Mouse (Mus musculus): ENCODE results near the gene Zfp593. TPM values are rescaled to one million over a fixed set of nuclear protein-coding genes. Genes with fewer than 3 reads are reported as not detected.

The Zfp593 gene
- 15.0 and 15.8 TPM in 2 replicates for polyA plus RNA-seq (2015; fragmentation: Nextera tagmentation; extraction: Ambion mirVana)

DNA sequence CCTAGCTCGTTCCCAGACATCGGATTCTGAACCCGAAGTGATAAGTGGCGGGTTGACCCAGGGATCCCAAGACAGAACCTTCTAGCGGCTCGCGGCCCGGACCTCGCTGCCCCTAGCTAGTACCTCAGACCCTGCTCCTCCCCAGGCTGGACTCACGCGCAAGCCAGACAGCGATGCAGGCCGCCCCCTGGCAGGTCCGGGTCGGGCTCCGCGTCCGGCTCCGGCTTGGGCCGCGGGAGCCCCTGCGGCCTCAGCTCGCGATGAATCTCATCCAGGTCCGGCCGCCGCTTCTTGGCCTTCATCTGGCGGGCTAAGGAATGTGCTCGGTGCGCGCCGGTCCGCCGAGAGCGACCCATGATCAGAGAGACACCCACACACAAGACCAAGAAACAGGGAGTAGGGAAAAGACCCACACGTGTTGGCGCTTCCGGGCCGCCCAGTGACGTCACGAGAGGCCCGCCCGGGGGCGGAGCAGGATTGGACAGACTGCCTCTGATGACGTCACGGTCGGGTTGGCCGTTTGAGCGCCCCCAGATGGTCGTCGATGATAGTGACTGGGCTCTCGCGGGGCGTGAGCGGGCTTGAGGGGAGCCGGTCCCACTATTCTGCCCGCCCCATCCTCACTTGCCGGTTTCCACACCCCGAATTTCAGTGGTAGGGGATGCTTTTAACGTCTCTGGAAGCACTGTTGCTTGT, at the start of gene Zfp593:
TSS of gene Zfp593 (minus strand) at position 445 of the 696 bp plus-strand sequence.
- no peak within 1 kb of the TSS for H3K27ac ChIP-seq (ENCODE audit: low read length)
- H3K9ac ChIP-seq (replicated peaks; ENCODE audit: low read length), result peak within 1 kb of the TSS; percentile 81
- no peaks in the 10 kb centered on the region for H3K9me3 ChIP-seq (ENCODE audit: low read length)
- WGBS, result under 1% methylated on average over 60 of the region's 60 CpGs
- H3K36me3 ChIP-seq (ENCODE audit: insufficient read depth, low read length), result 0 out of 2 replicates have a peak, but pooled peaks cover 5% of the 10 kb centered on the region
- ATAC-seq (ENCODE audit: low FRiP score, low TSS enrichment), result peak; percentile 72
- peaks cover 27% of the 10 kb centered on the region for H3K4me1 ChIP-seq (ENCODE audit: insufficient read depth, low read length)
- H3K4me2 ChIP-seq (replicated peaks; ENCODE audit: low read depth, low read length), result peak within 1 kb of the TSS; percentile 95
- H3K27me3 ChIP-seq (ENCODE audit: insufficient read depth, low read length), result peaks cover 28% of the 10 kb centered on the region
- peak within 1 kb of the TSS; percentile 79 for H3K4me3 ChIP-seq (ENCODE audit: low read length)

DNA sequence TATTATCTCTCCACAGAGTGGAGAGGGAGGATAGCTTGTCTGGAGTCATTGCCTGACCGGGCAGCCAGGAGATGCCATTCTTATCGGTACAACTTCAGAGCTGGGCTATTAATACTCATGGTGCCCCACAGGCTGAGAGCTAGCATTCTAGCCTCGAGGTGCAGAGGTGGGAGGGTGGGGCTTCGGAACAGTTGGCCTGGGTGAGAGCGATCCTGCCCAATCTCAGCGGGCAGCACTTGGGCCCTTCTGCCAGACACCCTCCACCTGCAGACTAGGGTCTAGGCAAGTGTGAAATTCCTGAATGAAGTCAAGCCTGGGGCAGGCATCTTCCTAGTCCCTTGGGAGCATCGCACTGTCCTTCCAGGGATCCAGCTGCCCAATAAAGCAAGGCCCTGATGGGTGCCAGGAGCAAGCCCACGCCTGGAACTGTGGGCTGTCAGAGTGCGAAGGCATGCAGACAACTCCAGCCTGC, 48.3 kb upstream of the Zfp593 start:
- Histone ChIP-seq H3K4me2 (replicated peaks; ENCODE audit: low read depth, low read length) (no peak overlapping the region), H3K36me3 (ENCODE audit: insufficient read depth, low read length) (no peaks in the 10 kb centered on the region), H3K27me3 (ENCODE audit: insufficient read depth, low read length) (peaks cover 6% of the 10 kb centered on the region; the same call in 1 of the 2 replicates), H3K27ac (ENCODE audit: low read length) (no peak overlapping the region), H3K9ac (replicated peaks; ENCODE audit: low read length) (no peak overlapping the region), H3K9me3 (ENCODE audit: low read length) (peaks cover 3% of the 10 kb centered on the region; the same call in 1 of the 2 replicates), H3K4me3 (ENCODE audit: low read length) (no peak overlapping the region), H3K4me1 (ENCODE audit: insufficient read depth, low read length) (peaks cover 7% of the 10 kb centered on the region)
- 59% methylated on average over 9 of the region's 9 CpGs for WGBS
- ATAC-seq (ENCODE audit: low FRiP score, low TSS enrichment), result no peak

DNA sequence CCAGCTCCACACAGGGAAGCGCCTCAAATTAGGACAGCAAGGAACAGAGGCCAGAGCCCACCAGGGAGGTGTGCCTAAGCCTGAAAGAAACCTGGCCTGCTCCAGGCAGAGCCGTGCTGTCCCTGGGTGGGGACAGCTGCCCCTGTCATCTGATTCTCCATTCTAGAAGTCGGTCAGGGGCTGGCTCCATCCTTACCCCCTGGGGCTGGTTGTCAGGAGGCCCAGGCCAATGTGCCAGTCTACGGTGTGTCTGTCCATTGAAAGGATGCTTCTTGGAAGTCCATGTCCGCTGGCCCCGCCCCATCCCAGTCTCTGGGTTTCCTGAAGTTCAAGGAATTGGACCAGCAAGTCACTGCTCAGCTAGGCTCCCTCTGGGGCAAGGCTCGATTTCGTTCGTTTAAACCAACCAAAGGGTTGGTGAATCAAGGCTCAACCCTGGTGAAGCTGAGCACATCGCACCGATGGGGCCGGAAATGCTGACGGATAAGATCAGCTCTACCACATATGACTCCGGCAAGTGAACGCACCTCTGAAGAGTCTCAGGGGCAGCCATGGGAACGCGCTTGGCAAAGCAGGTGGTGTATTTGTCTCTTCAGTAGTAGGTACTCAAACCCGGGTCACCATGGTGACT, 47.8 kb upstream of the Zfp593 start:
- H3K4me3 ChIP-seq (ENCODE audit: low read length), result no peak overlapping the region
- WGBS, result 67% methylated on average over 18 of the region's 18 CpGs
- no peak for ATAC-seq (ENCODE audit: low FRiP score, low TSS enrichment)
- H3K4me1 ChIP-seq (ENCODE audit: insufficient read depth, low read length), result peaks cover 12% of the 10 kb centered on the region
- no peaks in the 10 kb centered on the region for H3K36me3 ChIP-seq (ENCODE audit: insufficient read depth, low read length)
- H3K9me3 ChIP-seq (ENCODE audit: low read length), result peaks cover 3% of the 10 kb centered on the region; the same call in 1 of the 2 replicates
- no peak overlapping the region for H3K27ac ChIP-seq (ENCODE audit: low read length)
- H3K9ac ChIP-seq (replicated peaks; ENCODE audit: low read length), result no peak overlapping the region
- no peak overlapping the region for H3K4me2 ChIP-seq (replicated peaks; ENCODE audit: low read depth, low read length)
- peaks cover 6% of the 10 kb centered on the region; the same call in 1 of the 2 replicates for H3K27me3 ChIP-seq (ENCODE audit: insufficient read depth, low read length)

DNA sequence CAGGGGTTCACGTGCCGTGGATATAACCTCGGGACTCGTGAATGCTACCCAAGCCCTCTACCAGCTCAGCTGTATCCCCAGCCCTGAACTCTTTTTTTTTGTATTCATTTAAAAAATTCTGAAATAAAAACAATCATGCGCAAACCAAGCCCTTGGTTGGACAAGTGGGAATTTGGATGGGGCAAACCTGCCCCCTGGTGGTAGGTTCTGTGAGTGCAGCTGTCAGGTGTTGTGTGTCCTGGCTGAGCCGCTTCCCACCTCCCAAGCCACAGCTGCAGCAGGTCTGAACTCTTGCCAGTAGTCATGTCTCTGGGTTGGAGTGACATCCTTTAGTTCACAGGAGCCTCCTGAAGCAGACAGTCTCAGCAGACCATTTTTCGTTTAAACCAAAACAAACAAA, 46.7 kb upstream of the Zfp593 start:
- Histone ChIP-seq H3K4me3 (ENCODE audit: low read length) (no peak overlapping the region), H3K4me1 (ENCODE audit: insufficient read depth, low read length) (peaks cover 14% of the 10 kb centered on the region), H3K27ac (ENCODE audit: low read length) (no peak overlapping the region), H3K9ac (replicated peaks; ENCODE audit: low read length) (no peak overlapping the region), H3K9me3 (ENCODE audit: low read length) (peaks cover 3% of the 10 kb centered on the region; the same call in 1 of the 2 replicates), H3K36me3 (ENCODE audit: insufficient read depth, low read length) (no peaks in the 10 kb centered on the region), H3K4me2 (replicated peaks; ENCODE audit: low read depth, low read length) (no peak overlapping the region), H3K27me3 (ENCODE audit: insufficient read depth, low read length) (peaks cover 6% of the 10 kb centered on the region; the same call in 1 of the 2 replicates)
- 19% methylated on average over 7 of the region's 7 CpGs for WGBS
- ATAC-seq (ENCODE audit: low FRiP score, low TSS enrichment), result no peak

DNA sequence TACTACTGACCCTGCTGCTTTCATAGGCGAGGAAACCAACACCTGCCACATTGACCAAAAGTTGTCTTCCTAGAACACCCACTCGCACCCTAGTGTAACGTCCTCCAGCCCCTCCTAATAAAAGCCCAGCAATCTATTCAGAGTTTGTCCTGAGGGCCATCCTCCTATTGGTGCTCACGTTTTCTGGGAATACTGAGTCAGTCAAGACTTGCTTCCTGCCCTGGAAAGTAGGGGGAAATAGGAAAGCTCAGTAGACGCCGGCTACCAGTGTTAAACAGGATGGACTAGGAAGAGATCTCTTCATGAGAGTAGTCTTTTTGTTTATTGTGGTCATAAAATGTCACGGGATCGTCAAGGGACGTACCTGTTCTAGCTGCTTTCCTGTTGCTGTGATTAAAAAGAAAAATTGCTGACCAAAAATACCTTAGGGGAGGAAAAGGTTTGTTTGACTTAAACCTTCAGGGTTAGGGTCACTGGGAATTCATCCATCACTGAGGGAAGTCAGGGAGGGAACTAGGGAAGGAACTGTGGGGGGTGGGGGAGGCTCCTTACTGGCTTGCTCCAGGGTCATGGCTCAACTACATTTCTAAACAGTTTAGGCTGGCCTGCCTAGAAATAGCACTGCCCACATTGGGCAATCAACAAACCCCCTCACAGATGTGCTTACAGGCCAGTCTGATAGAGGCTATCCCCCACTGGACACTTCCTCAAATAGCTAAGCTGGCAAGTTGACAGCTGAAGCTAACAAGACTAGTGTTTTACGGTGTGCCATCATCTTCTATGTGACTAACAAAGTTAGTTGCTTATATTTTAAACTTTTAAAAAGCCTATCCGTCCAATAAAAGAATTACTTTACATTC, 43.2 kb upstream of the Zfp593 start:
- WGBS, result 13% methylated on average over 11 of the region's 11 CpGs

DNA sequence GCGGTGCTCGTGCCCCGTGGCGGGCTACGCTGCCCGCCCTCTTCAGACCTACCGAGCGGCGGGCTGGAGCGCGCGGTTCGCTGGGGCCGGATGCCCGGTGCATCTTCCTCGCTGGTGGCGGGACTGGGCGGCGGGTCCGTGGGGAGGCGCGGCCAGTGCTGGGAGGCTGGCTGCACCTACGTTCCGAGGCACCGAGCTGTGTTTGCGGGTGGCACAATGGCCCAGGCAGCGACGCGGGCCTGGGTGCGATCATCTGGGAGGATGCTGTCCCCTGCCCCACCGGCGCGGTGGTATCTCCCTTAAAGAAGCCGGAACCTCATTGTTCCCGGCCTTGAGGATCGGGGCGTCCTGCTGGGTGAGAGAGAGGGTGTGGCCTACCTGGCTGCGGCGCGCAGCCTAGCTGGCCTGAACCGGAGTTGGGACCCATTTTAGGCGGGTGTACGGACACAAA, 42.2 kb upstream of the Zfp593 start, which contains the start of gene Pdik1l:
TSS of gene Pdik1l (minus strand) at position 321 of the 451 bp plus-strand sequence.
- H3K27me3 ChIP-seq (ENCODE audit: insufficient read depth, low read length), result peaks cover 3% of the 10 kb centered on the region; the same call in 1 of the 2 replicates
- peaks cover 22% of the 10 kb centered on the region for H3K4me1 ChIP-seq (ENCODE audit: insufficient read depth, low read length)
- no peaks in the 10 kb centered on the region for H3K9me3 ChIP-seq (ENCODE audit: low read length)
- H3K4me3 ChIP-seq (ENCODE audit: low read length), result peak within 1 kb of the TSS; percentile 72
- H3K4me2 ChIP-seq (replicated peaks; ENCODE audit: low read depth, low read length), result peak within 1 kb of the TSS; percentile 70
- peaks cover 13% of the 10 kb centered on the region; the same call in 1 of the 2 replicates for H3K36me3 ChIP-seq (ENCODE audit: insufficient read depth, low read length)
- peak; percentile 89 for ATAC-seq (ENCODE audit: low FRiP score, low TSS enrichment)
- peak within 1 kb of the TSS; percentile 97 for H3K27ac ChIP-seq (ENCODE audit: low read length)
- WGBS, result under 1% methylated on average over 43 of the region's 43 CpGs
- peak within 1 kb of the TSS; percentile 81 for H3K9ac ChIP-seq (replicated peaks; ENCODE audit: low read length)

More for the DNA sequence above, 43.2 kb upstream of the Zfp593 start:
- no peaks in the 10 kb centered on the region for H3K9me3 ChIP-seq (ENCODE audit: low read length)
- H3K27me3 ChIP-seq (ENCODE audit: insufficient read depth, low read length), result peaks cover 6% of the 10 kb centered on the region; the same call in 1 of the 2 replicates
- H3K27ac ChIP-seq (ENCODE audit: low read length), result peak overlapping the region; percentile 97
- H3K9ac ChIP-seq (replicated peaks; ENCODE audit: low read length), result peak overlapping the region; percentile 81
- H3K4me2 ChIP-seq (replicated peaks; ENCODE audit: low read depth, low read length), result peak overlapping the region; percentile 70
- 0 out of 2 replicates have a peak, but pooled peaks cover 7% of the 10 kb centered on the region for H3K36me3 ChIP-seq (ENCODE audit: insufficient read depth, low read length)
- peaks cover 22% of the 10 kb centered on the region for H3K4me1 ChIP-seq (ENCODE audit: insufficient read depth, low read length)
- peak overlapping the region; percentile 72 for H3K4me3 ChIP-seq (ENCODE audit: low read length)
- ATAC-seq (ENCODE audit: low FRiP score, low TSS enrichment), result no peak

DNA sequence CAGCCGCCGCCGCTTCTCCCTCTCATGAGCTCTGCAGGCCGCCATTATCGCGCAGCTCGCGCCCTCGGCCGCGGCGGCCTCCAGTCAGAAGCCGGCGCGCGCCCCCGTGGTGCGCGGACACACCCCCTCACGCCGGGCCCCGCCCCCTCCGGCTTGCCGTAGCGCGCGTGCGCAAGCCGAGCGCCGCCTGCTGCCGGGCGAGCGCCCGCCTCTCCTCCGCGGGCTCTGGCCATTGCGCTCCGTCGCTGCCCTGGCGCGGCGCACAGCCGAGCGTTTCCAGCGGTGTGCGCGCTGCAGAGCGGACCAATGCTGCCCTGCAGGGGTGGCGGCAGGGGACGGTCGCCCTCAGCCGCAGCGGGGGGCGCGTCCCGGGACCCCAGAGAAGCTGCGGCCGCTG, 41.8 kb upstream of the Zfp593 start:
- no peaks in the 10 kb centered on the region for H3K27me3 ChIP-seq (ENCODE audit: insufficient read depth, low read length)
- no peaks in the 10 kb centered on the region for H3K9me3 ChIP-seq (ENCODE audit: low read length)
- peak overlapping the region; percentile 81 for H3K9ac ChIP-seq (replicated peaks; ENCODE audit: low read length)
- H3K27ac ChIP-seq (ENCODE audit: low read length), result peak overlapping the region; percentile 97
- peaks cover 15% of the 10 kb centered on the region for H3K36me3 ChIP-seq (ENCODE audit: insufficient read depth, low read length)
- H3K4me2 ChIP-seq (replicated peaks; ENCODE audit: low read depth, low read length), result peak overlapping the region; percentile 70
- under 1% methylated on average over 51 of the region's 59 CpGs for WGBS
- H3K4me1 ChIP-seq (ENCODE audit: insufficient read depth, low read length), result peaks cover 22% of the 10 kb centered on the region
- ATAC-seq (ENCODE audit: low FRiP score, low TSS enrichment), result peak; percentile 97
- peak overlapping the region; percentile 72 for H3K4me3 ChIP-seq (ENCODE audit: low read length)

DNA sequence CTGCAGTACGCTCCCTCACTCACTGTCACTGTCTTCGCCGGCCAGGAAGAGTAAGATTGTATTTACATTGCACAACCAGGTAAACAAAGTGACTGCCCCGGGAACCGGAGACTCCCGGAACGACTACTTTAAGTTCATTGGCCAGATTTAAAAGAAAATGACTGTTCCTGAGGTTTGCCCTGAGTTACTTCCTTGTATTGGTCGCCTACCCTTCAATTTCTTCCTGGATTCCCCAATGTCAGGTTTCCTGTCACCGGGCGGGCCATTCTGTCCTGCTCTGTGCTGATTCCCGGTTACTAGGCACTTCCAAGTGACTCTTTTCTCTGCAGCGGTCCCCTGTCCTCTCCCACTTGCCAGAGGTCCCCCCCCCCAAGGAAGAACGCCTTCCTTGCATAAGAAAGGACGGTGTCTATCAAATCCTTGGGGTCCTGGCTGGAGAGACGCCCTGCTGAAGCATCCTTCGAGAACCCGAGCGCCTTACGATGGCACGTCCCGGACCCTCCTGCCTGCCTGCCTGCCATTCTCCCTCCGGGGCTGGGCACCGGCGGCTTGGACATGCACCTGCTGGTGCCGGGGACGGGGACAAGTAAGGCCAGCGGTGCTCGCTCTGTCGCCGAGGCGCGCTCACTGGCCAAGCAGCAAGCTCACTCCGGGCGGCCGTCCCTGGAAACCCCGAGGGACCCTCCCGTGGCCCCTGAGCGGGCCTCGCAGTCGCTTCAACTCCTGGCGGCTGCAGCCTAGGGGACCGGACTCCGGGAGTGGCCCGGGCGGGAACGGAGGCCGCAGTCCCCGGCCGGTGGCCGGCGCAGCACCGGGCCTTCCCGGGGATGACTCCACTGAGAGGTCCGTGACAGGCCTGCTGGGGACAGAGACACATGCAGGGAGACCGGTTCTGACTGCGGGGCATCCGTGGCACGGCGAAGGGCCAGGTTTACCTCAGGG, 41.1 kb upstream of the Zfp593 start:
- H3K4me3 ChIP-seq (ENCODE audit: low read length), result peak overlapping the region; percentile 72
- 1% methylated on average over 59 of the region's 59 CpGs for WGBS
- peak overlapping the region; percentile 39; the same call in 1 of the 2 replicates for H3K27ac ChIP-seq (ENCODE audit: low read length)
- peak overlapping the region; percentile 70 for H3K4me2 ChIP-seq (replicated peaks; ENCODE audit: low read depth, low read length)
- no peaks in the 10 kb centered on the region for H3K9me3 ChIP-seq (ENCODE audit: low read length)
- peaks cover 22% of the 10 kb centered on the region for H3K4me1 ChIP-seq (ENCODE audit: insufficient read depth, low read length)
- peak; percentile 43 for ATAC-seq (ENCODE audit: low FRiP score, low TSS enrichment)
- H3K9ac ChIP-seq (replicated peaks; ENCODE audit: low read length), result peak overlapping the region; percentile 81
- peaks cover 17% of the 10 kb centered on the region for H3K36me3 ChIP-seq (ENCODE audit: insufficient read depth, low read length)
- no peaks in the 10 kb centered on the region for H3K27me3 ChIP-seq (ENCODE audit: insufficient read depth, low read length)

All from kidney, embryonic 16.5 days (tissue).